Mouse (Mus musculus) ES-E14 (cell line): ENCODE results near the gene Slc38a8. TPM values are rescaled to one million over a fixed set of nuclear protein-coding genes. Genes with fewer than 3 reads are reported as not detected.
A peak's percentile ranks its signal among the peaks of the same experiment; 100 is the strongest.

ENCODE experiments used
- DNase-seq: peaks from one replicate; pipeline ENCODE4 v3.0.0-alpha.2; 2013; ENCODE audit warnings: low read depth, low spot score
- H3K27ac ChIP-seq: 2 replicates; pipeline ENCODE4 v1.5.1; 2012; ENCODE audit warnings: low read depth, mild to moderate bottlenecking, low read length, moderate library complexity, mixed read lengths; ENCODE audit not compliant: poor library complexity, insufficient read depth, severe bottlenecking
- H3K36me3 ChIP-seq: 2 replicates; pipeline ENCODE4 v1.6.1; 2012; ENCODE audit warnings: mild to moderate bottlenecking, low read length, moderate library complexity, mixed read lengths; ENCODE audit not compliant: control insufficient read depth, poor library complexity, insufficient read depth, severe bottlenecking
- H3K4me1 ChIP-seq, 2 experiments: fragments of 150-350 bp in 1 of 2; sonication (generic) in 1 of 2; 2 replicates each; pipeline ENCODE4 v1.6.1; 2012; ENCODE audit warnings: low read length in 2 of 2, mild to moderate bottlenecking in 1 of 2, mixed read lengths in 1 of 2; ENCODE audit not compliant: control insufficient read depth in 2 of 2, insufficient read depth in 2 of 2, poor library complexity in 1 of 2
- H3K4me3 ChIP-seq, 2 experiments: fragments of 150-350 bp in 1 of 2; sonication (generic) in 1 of 2; 2 replicates each; pipeline ENCODE4 v1.5.1; 2012; ENCODE audit warnings: low read length in 2 of 2, low read depth in 1 of 2, mild to moderate bottlenecking in 1 of 2, mixed read lengths in 1 of 2; ENCODE audit not compliant: insufficient read depth in 1 of 2, poor library complexity in 1 of 2, severe bottlenecking in 1 of 2
- H3K9ac ChIP-seq: 2 replicates; pipeline ENCODE4 v1.6.1; 2012; ENCODE audit warnings: low read depth, mild to moderate bottlenecking, low read length, mixed read lengths; ENCODE audit not compliant: poor library complexity, insufficient read depth, severe bottlenecking
- H3K9me3 ChIP-seq: fragments of 150-350 bp; sonication (generic); 2 replicates; pipeline ENCODE4 v1.6.1; 2012; ENCODE audit warnings: low read depth, mild to moderate bottlenecking, low read length; ENCODE audit not compliant: control insufficient read depth, insufficient read depth
- CHD2 ChIP-seq: IDR thresholded peaks from 2 replicates; pipeline ENCODE4 v1.6.1; 2014; ENCODE audit warnings: mild to moderate bottlenecking, low read depth, low read length, inconsistent platforms
- HCFC1 ChIP-seq: IDR thresholded peaks from 2 replicates; pipeline ENCODE4 v1.6.1; 2012; ENCODE audit warnings: low read length, inconsistent platforms, borderline replicate concordance; ENCODE audit not compliant: insufficient read depth
- MAFK ChIP-seq: IDR thresholded peaks from 2 replicates; pipeline ENCODE4 v1.6.1; 2014; ENCODE audit warnings: mild to moderate bottlenecking, low read depth, low read length, inconsistent platforms; ENCODE audit not compliant: insufficient read depth
- ZC3H11A ChIP-seq: IDR thresholded peaks from 2 replicates; pipeline ENCODE4 v1.6.1; 2012; ENCODE audit warnings: low read depth, mild to moderate bottlenecking, inconsistent platforms, low read length, borderline replicate concordance
- ZNF384 ChIP-seq: IDR thresholded peaks from 2 replicates; pipeline ENCODE4 v1.6.1; 2012; ENCODE audit warnings: low read depth, low read length, inconsistent platforms
- in situ Hi-C, 2 experiments: fragments of 600-800 bp; cut with MboI; formaldehyde crosslinking; loops; one replicate each; pipeline ENCODE4 v1.15.1; 2025; ENCODE audit warnings: low sequenced_read_pairs in 2 of 2, inconsistent platforms in 1 of 2; ENCODE audit not compliant: unreplicated experiment in 2 of 2
- total RNA-seq: library from RNA; depleted of rRNA; stranded (reverse); fragments of 300-350 nt; gene quantifications from 2 replicates; pipeline ENCODE4 v1.2.3, GENCODE M21; 2012

The Slc38a8 gene
- total RNA-seq, 1 experiment = 0.85 TPM

DNA sequence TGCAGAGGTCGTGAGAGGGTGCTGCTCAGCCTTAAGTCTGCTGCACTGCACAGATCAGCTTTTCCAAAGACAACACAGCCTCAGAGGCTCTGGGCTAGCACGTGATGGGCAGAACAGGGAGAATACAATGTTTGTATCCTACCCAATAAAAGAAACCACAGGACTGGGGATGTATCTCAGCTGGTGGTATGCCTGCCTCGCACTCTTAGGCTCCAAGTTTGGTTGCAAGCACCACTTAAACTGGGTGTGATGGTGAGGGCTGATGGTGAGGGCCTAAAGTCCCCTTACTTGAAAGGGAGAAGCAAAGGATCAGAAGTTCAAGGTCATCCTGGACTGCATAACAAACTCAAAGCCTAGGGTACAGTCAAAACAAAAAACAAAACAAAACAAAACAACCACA, 43.1 kb upstream of the Slc38a8 start:
- no peak for TF ChIP-seq HCFC1
- no peak for TF ChIP-seq ZNF384
- no peak for TF ChIP-seq CHD2
- no peak for TF ChIP-seq ZC3H11A
- TF ChIP-seq MAFK = no peak
- Histone ChIP-seq H3K9ac (no peak overlapping the region), H3K9me3 (no peaks in the 10 kb centered on the region), H3K4me1 (peaks cover 7 to 10% of the 10 kb centered on the region in 2 experiments), H3K36me3 (peaks cover 40% of the 10 kb centered on the region), H3K4me3 (no peak overlapping the region), H3K27ac (peak overlapping the region; percentile 70)
- no peak for DNase-seq
- in situ Hi-C loops = no loop called here

DNA sequence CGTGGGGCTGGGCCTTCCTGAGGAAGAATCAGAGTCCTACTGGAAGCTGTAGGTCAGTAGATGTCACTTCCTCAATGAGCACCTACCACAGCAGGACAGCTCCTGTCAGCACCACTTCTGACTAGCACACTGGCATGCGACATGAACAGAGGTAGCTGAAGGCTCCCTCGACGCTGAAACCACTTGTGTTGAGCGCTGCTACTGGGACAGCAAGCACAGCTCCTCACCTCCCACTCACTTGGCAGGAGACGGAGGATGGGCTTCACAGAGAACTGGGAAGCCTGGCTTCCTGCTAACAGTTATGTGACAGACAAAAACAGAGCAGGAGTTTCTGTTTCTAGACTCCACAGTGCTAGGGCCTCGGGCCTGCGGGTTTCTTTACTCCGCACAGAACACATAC, 30.5 kb upstream of the Slc38a8 start:
- peaks cover 73% of the 10 kb centered on the region for H3K36me3 ChIP-seq
- H3K9ac ChIP-seq = no peak overlapping the region
- no peaks in the 10 kb centered on the region for H3K9me3 ChIP-seq
- H3K4me1 ChIP-seq = no peaks in the 10 kb centered on the region
- TF ChIP-seq CHD2 (no peak), MAFK (no peak), ZNF384 (no peak), ZC3H11A (no peak), HCFC1 (no peak)
- DNase-seq = no peak
- no peak overlapping the region for H3K4me3 ChIP-seq
- no peak overlapping the region for H3K27ac ChIP-seq
- in situ Hi-C loops = no loop called here

DNA sequence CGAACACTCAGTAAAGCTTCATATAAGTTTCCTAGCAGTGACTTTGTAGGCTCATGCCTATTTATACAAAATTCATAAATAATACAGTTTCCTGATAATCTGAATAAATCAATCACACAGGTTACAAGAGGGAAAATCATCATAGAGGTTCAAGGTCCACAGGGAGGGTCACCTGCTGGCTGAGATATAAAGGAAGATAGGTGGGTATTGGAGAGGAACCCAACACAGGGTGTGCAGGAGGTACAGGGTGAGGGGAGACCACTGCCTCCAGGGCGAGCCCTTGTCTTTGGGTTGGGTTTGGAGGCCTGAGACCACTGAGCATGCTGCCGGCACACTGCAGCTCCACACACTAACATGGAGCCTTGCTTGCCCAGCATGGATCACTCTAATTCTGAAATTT, 29.9 kb upstream of the Slc38a8 start:
- in situ Hi-C loops = no loop called here
- no peak for TF ChIP-seq ZNF384
- no peak for TF ChIP-seq HCFC1
- TF ChIP-seq CHD2 = no peak
- TF ChIP-seq MAFK = no peak
- TF ChIP-seq ZC3H11A = no peak
- H3K9ac ChIP-seq = no peak overlapping the region
- H3K4me3 ChIP-seq = no peak overlapping the region
- no peaks in the 10 kb centered on the region for H3K4me1 ChIP-seq
- DNase-seq = no peak
- H3K36me3 ChIP-seq = peaks cover 67% of the 10 kb centered on the region
- H3K27ac ChIP-seq = no peak overlapping the region
- no peaks in the 10 kb centered on the region for H3K9me3 ChIP-seq

DNA sequence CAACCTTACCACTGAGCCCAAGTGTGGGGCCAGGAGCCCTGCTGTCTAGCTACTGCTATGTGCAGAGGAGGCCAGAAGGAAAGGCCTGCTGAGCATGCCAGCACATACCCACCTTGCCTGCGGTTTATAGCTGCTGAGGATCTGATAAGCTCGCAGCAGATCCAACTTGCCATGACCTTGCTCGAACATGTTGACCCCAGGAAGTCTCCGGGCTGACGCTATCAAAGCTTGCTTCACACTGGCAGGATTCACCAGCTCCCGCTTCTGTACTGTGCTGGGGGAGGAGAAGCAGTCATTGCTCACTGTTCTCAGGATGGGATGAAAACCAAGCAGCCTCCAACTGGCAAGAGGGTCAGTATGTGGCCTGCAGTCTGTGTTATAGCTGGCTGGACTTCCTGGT, 29.4 kb upstream of the Slc38a8 start:
- Histone ChIP-seq H3K9ac (no peak overlapping the region), H3K4me1 (no peaks in the 10 kb centered on the region), H3K27ac (no peak overlapping the region), H3K4me3 (no peak overlapping the region), H3K9me3 (no peaks in the 10 kb centered on the region), H3K36me3 (peaks cover 64% of the 10 kb centered on the region)
- DNase-seq = no peak
- no peak for TF ChIP-seq HCFC1
- TF ChIP-seq MAFK = no peak
- no peak for TF ChIP-seq CHD2
- no peak for TF ChIP-seq ZC3H11A
- no peak for TF ChIP-seq ZNF384
- in situ Hi-C loops = no loop called here

DNA sequence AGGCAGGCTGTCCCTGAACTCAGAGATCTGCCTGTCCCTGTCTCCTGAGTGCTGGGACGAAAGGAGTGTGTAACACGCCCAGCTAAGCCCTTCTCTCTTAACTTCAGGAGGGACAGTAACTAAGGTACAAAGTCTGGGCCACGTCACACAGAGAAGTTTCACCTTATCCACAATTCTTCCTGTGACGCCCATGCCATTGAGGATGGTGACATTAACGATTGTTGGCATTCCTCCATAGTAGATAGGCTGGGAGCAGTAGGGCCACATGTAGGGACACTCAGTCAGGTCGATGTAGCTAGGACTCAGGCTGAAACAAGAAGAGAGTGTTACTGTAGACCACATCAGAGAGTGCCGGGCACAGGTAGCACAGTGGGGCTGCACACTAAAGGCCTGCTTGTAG, 27.3 kb upstream of the Slc38a8 start:
- H3K4me1 ChIP-seq = no peaks in the 10 kb centered on the region
- no peak overlapping the region for H3K9ac ChIP-seq
- in situ Hi-C loops = no loop called here
- DNase-seq = no peak
- H3K4me3 ChIP-seq = no peak overlapping the region
- no peaks in the 10 kb centered on the region for H3K9me3 ChIP-seq
- H3K36me3 ChIP-seq = peaks cover 66% of the 10 kb centered on the region
- TF ChIP-seq ZNF384 (no peak), ZC3H11A (no peak), CHD2 (no peak), HCFC1 (no peak), MAFK (no peak)
- H3K27ac ChIP-seq = no peak overlapping the region
